Mouse (Mus musculus) liver, embryonic 14.5 days (tissue): ENCODE measurements around the gene Col6a3.

Source experiments
- CTCF ChIP-seq: IDR thresholded peaks from 2 replicates; pipeline ENCODE4 v1.5.1; 2016; ENCODE audit warnings: antibody characterized with exemption, low read depth, control low read depth
- EP300 ChIP-seq: IDR thresholded peaks from 2 replicates; pipeline ENCODE4 v1.6.1; 2016; ENCODE audit warnings: antibody characterized with exemption, low read depth

- no peak for TF ChIP-seq CTCF
- TF ChIP-seq EP300: no peak
Observed at GRCm38 (mm10) chr1:90843836-90844235, at the start of gene Col6a3.
